Mouse (Mus musculus) megakaryocyte, embryonic 14.5 days (primary cell): ENCODE data around the gene Ttc9c.

Experiments used
- FLI1 ChIP-seq: IDR thresholded peaks from 2 replicates; pipeline ENCODE4 v1.6.1; 2012; ENCODE audit warnings: low read length, inconsistent platforms, mixed read lengths
- GATA1 ChIP-seq: IDR thresholded peaks from 3 replicates; pipeline ENCODE4 v1.6.1; 2012; ENCODE audit warnings: mixed read lengths, low read length, inconsistent platforms, borderline replicate concordance

DNA sequence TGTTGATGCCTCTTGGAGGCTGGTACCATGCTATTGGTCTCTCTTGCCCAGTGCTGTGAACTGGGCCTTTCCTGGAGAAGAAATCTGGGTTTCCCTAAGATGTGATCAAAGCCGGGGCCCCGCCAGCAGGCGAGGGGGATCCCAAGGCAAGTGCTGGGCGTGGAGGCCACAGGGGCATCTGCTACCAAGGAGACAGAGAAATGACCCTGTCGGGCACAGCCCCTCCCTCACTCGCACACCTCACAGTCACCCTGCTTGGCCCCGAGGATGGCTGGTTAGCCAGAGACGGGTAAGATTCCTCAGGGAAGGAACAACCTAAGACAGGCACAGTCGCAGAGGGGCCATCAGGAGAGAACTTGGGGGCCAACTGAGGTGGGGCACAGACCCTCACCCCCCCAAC is 53.6 kb downstream of the Ttc9c start:
- no peak for TF ChIP-seq GATA1
- TF ChIP-seq FLI1: no peak
